Mouse (Mus musculus): ENCODE measurements around the gene Cela1. TPM values are rescaled to one million over a fixed set of nuclear protein-coding genes. Genes with fewer than 3 reads are reported as not detected.

Cela1 gene
- polyA plus RNA-seq, 1 experiment, result 5,688 TPM

- Histone ChIP-seq H3K36me3 (ENCODE audit: control insufficient read depth, insufficient read depth, low read length) (no peaks in the 10 kb centered on the region), H3K27ac (ENCODE audit: insufficient read depth, low read length) (no peak overlapping the region), H3K4me1 (ENCODE audit: control insufficient read depth, insufficient read depth, insufficient read length) (peaks cover 17% of the 10 kb centered on the region; the same call in 1 of the 2 replicates), H3K4me3 (ENCODE audit: extremely low read depth, insufficient read depth, insufficient read length) (no peak overlapping the region), H3K27me3 (ENCODE audit: control insufficient read depth, insufficient read depth, low read length) (no peaks in the 10 kb centered on the region)
- TF ChIP-seq POLR2A (IDR thresholded peaks at IDR 0.05; ENCODE audit: low read depth, low read length), result no peak
- TF ChIP-seq CTCF (IDR thresholded peaks at IDR 0.05; ENCODE audit: extremely low read depth, insufficient read depth, insufficient read length, insufficient replicate concordance), result no peak
- WGBS, result 75% methylated on average over 7 of the region's 7 CpGs
- no peak for DNase-seq (ENCODE audit: low read depth in 1 of 2, low spot score in 2 of 2)
Measured at GRCm38 (mm10) chr15:100628797-100629196, 58.9 kb downstream of the Cela1 start.

- Histone ChIP-seq H3K4me3 (ENCODE audit: extremely low read depth, insufficient read depth, insufficient read length) (no peak overlapping the region), H3K36me3 (ENCODE audit: control insufficient read depth, insufficient read depth, low read length) (no peaks in the 10 kb centered on the region), H3K4me1 (ENCODE audit: control insufficient read depth, insufficient read depth, insufficient read length) (peaks cover 12% of the 10 kb centered on the region; the same call in 1 of the 2 replicates), H3K27me3 (ENCODE audit: control insufficient read depth, insufficient read depth, low read length) (no peaks in the 10 kb centered on the region), H3K27ac (ENCODE audit: insufficient read depth, low read length) (no peak overlapping the region)
- TF ChIP-seq POLR2A (IDR thresholded peaks at IDR 0.05; ENCODE audit: low read depth, low read length) (no peak), CTCF (IDR thresholded peaks at IDR 0.05; ENCODE audit: extremely low read depth, insufficient read depth, insufficient read length, insufficient replicate concordance) (no peak)
- DNase-seq (ENCODE audit: low read depth in 1 of 2, low spot score in 2 of 2), result no peak
- WGBS, result 72% methylated on average over 11 of the region's 11 CpGs
Measured at GRCm38 (mm10) chr15:100627774-100628370, 59.8 kb downstream of the Cela1 start.

- H3K36me3 ChIP-seq (ENCODE audit: control insufficient read depth, insufficient read depth, low read length), result no peaks in the 10 kb centered on the region
- H3K4me1 ChIP-seq (ENCODE audit: control insufficient read depth, insufficient read depth, insufficient read length), result peaks cover 9% of the 10 kb centered on the region; the same call in 1 of the 2 replicates
- no peak for TF ChIP-seq POLR2A (IDR thresholded peaks at IDR 0.05; ENCODE audit: low read depth, low read length)
- TF ChIP-seq CTCF (IDR thresholded peaks at IDR 0.05; ENCODE audit: extremely low read depth, insufficient read depth, insufficient read length, insufficient replicate concordance), result no peak
- no peak overlapping the region for H3K4me3 ChIP-seq (ENCODE audit: extremely low read depth, insufficient read depth, insufficient read length)
- no peak overlapping the region for H3K27ac ChIP-seq (ENCODE audit: insufficient read depth, low read length)
- WGBS, result 64% methylated on average over 10 of the region's 10 CpGs
- DNase-seq (ENCODE audit: low read depth in 1 of 2, low spot score in 2 of 2), result no peak
- H3K27me3 ChIP-seq (ENCODE audit: control insufficient read depth, insufficient read depth, low read length), result no peaks in the 10 kb centered on the region
Measured at GRCm38 (mm10) chr15:100627287-100627686, 60.4 kb downstream of the Cela1 start.

- H3K27me3 ChIP-seq (ENCODE audit: control insufficient read depth, insufficient read depth, low read length), result no peaks in the 10 kb centered on the region
- H3K36me3 ChIP-seq (ENCODE audit: control insufficient read depth, insufficient read depth, low read length), result peaks cover 10% of the 10 kb centered on the region
- 91% methylated on average over 3 of the region's 3 CpGs for WGBS
- peaks cover 8% of the 10 kb centered on the region; the same call in 1 of the 2 replicates for H3K4me1 ChIP-seq (ENCODE audit: control insufficient read depth, insufficient read depth, insufficient read length)
- DNase-seq (ENCODE audit: low read depth in 1 of 2, low spot score in 2 of 2), result no peak
- no peak overlapping the region for H3K4me3 ChIP-seq (ENCODE audit: extremely low read depth, insufficient read depth, insufficient read length)
- H3K27ac ChIP-seq (ENCODE audit: insufficient read depth, low read length), result no peak overlapping the region
- TF ChIP-seq POLR2A (IDR thresholded peaks at IDR 0.05; ENCODE audit: low read depth, low read length) (no peak), CTCF (IDR thresholded peaks at IDR 0.05; ENCODE audit: extremely low read depth, insufficient read depth, insufficient read length, insufficient replicate concordance) (no peak)
Measured at GRCm38 (mm10) chr15:100624435-100624834, 63.3 kb downstream of the Cela1 start.

Other genes with a start within 250 kb of the Cela1 start
- 35.4 and 41.9 TPM in 2 replicates for gene Letmd1, start 218.9 kb downstream of the Cela1 start, polyA plus RNA-seq (2012; rRNA removed)
- 1.7 and 2.0 TPM in 2 replicates for gene Csrnp2, start 192.4 kb downstream of the Cela1 start, polyA plus RNA-seq (2012; rRNA removed)
- 3.8 and 4.5 TPM in 2 replicates for gene Tfcp2, start 135.9 kb downstream of the Cela1 start, polyA plus RNA-seq (2012; rRNA removed)
- 31.8 and 38.4 TPM in 2 replicates for gene Pou6f1, start 87.9 kb downstream of the Cela1 start, polyA plus RNA-seq (2012; rRNA removed)
- 612 and 971 TPM in 2 replicates for gene Dazap2, start 72.6 kb downstream of the Cela1 start, polyA plus RNA-seq (2012; rRNA removed)
- 29.2 and 33.1 TPM in 2 replicates for gene Smagp, start 51.0 kb downstream of the Cela1 start, polyA plus RNA-seq (2012; rRNA removed)
- 101 TPM in 2 replicates for gene Bin2, start 18.4 kb downstream of the Cela1 start, polyA plus RNA-seq (2012; rRNA removed)
- gene Galnt6, start 41.5 kb upstream of the Cela1 start, polyA plus RNA-seq (2012; rRNA removed), result 13.9 and 16.1 TPM in 2 replicates
- 11.0 and 13.9 TPM in 2 replicates for gene Slc4a8, start 73.8 kb upstream of the Cela1 start, polyA plus RNA-seq (2012; rRNA removed)
- gene Scn8a, start 181.9 kb upstream of the Cela1 start, polyA plus RNA-seq (2012; rRNA removed), result 0.35 and 0.54 TPM in 2 replicates

Measured in spleen, adult 2 months (tissue).